Comparison of ENCODE assay signal across 13 mouse cellular contexts in genomic region chr1:90100360-90101232, GRCm38 (mm10). TPM values are rescaled to one million over a fixed set of nuclear protein-coding genes. Genes with fewer than 3 reads are reported as not detected.
DNase-seq lines count a peak whose midpoint lies in the region; ATAC-seq and TF ChIP-seq lines count a peak whose summit lies in the region.
"Had no signal": no experiment of that assay in that cellular context is flagged by ENCODE, and none has a peak within 500 bp of the region (broad histone marks: within the 10 kb centered on the region; RNA-seq: fewer than 3 reads in every experiment).

No protein-coding gene starts in this region.

- no peak for TF ChIP-seq EP300 in stomach, postnatal 0 days (optimal IDR thresholded peaks at IDR 0.05)

- H3K4me1 ChIP-seq in liver, embryonic 11.5 days (replicated peaks; ENCODE audit: control insufficient read depth, insufficient read depth, low read length): no peaks in the 10 kb centered on the region
- H3K4me1 ChIP-seq in embryonic facial prominence, embryonic 14.5 days (ENCODE audit: control insufficient read depth, insufficient read depth, low read length): peaks cover 12% of the 10 kb centered on the region
- peaks cover 10% of the 10 kb centered on the region for H3K4me1 ChIP-seq in limb, embryonic 15.5 days
- no peaks in the 10 kb centered on the region for H3K4me1 ChIP-seq in stomach, postnatal 0 days (replicated peaks; ENCODE audit: control insufficient read depth, insufficient read depth)
- H3K4me1 ChIP-seq: heart, embryonic 12.5 days; liver, embryonic 12.5 days; midbrain, embryonic 12.5 days had no signal

- 68% methylated on average over 10 of the region's 10 CpGs for WGBS in liver, embryonic 11.5 days
- 44% methylated on average over 10 of the region's 10 CpGs for WGBS in embryonic facial prominence, embryonic 14.5 days
- 42% methylated on average over 10 of the region's 10 CpGs for WGBS in limb, embryonic 15.5 days
- WGBS in stomach, postnatal 0 days: 34% methylated on average over 10 of the region's 10 CpGs

- no peak overlapping the region for H3K27ac ChIP-seq in liver, embryonic 11.5 days (ENCODE audit: low read depth, low read length)
- H3K27ac ChIP-seq in embryonic facial prominence, embryonic 14.5 days (replicated peaks; ENCODE audit: low read depth, low read length): peak overlapping the region; percentile 53; the same call in 1 of the 2 replicates
- H3K27ac ChIP-seq in limb, embryonic 15.5 days: 0 out of 2 replicates have a peak overlapping the region, but pooled peaks have one; percentile 11
- no peak overlapping the region for H3K27ac ChIP-seq in stomach, postnatal 0 days (replicated peaks)
- H3K27ac ChIP-seq: liver, embryonic 12.5 days; midbrain, embryonic 12.5 days; neural tube, embryonic 13.5 days had no signal

- intact Hi-C loops in left cerebral cortex, postnatal 36 days (cut with DNase I): no loop called here

- H3K4me3 ChIP-seq in liver, embryonic 11.5 days (ENCODE audit: low read depth, low read length): no peak overlapping the region
- H3K4me3 ChIP-seq in embryonic facial prominence, embryonic 14.5 days (ENCODE audit: low read depth, low read length): no peak overlapping the region
- no peak overlapping the region for H3K4me3 ChIP-seq in limb, embryonic 15.5 days
- H3K4me3 ChIP-seq in stomach, postnatal 0 days (ENCODE audit: low read depth, low read length): no peak overlapping the region
- H3K4me3 ChIP-seq: heart, embryonic 12.5 days; liver, embryonic 12.5 days; midbrain, embryonic 12.5 days; neural tube, embryonic 13.5 days had no signal

- no peak for ATAC-seq in liver, embryonic 11.5 days (replicated peaks; ENCODE audit: low FRiP score)
- peak; percentile 92 for ATAC-seq in embryonic facial prominence, embryonic 14.5 days (ENCODE audit: low read depth)
- no peak for ATAC-seq in limb, embryonic 15.5 days (ENCODE audit: insufficient number of reproducible peaks, low FRiP score, low TSS enrichment, low read depth)
- ATAC-seq in stomach, postnatal 0 days (ENCODE audit: low FRiP score, low TSS enrichment): peak; percentile 65
- ATAC-seq in inflammation-experienced regulatory T-cells, adult 6 months: no peak
- ATAC-seq: hindbrain, embryonic 16.5 days; liver, embryonic 12.5 days had no signal

- H3K4me2 ChIP-seq in liver, embryonic 11.5 days: no peak overlapping the region
- no peak overlapping the region for H3K4me2 ChIP-seq in embryonic facial prominence, embryonic 14.5 days (ENCODE audit: low read depth, low read length)
- H3K4me2 ChIP-seq in limb, embryonic 15.5 days: no peak overlapping the region
- H3K4me2 ChIP-seq in stomach, postnatal 0 days (replicated peaks; ENCODE audit: low read depth): no peak overlapping the region
- H3K4me2 ChIP-seq: heart, embryonic 12.5 days; liver, embryonic 12.5 days; midbrain, embryonic 12.5 days; neural tube, embryonic 13.5 days had no signal

- no peak overlapping the region for H3K9ac ChIP-seq in liver, embryonic 11.5 days (ENCODE audit: low read depth, low read length)
- no peak overlapping the region for H3K9ac ChIP-seq in embryonic facial prominence, embryonic 14.5 days (ENCODE audit: low read depth, low read length)
- no peak overlapping the region for H3K9ac ChIP-seq in limb, embryonic 15.5 days
- H3K9ac ChIP-seq in stomach, postnatal 0 days (ENCODE audit: low read length): no peak overlapping the region
- H3K9ac ChIP-seq: heart, embryonic 12.5 days; liver, embryonic 12.5 days; midbrain, embryonic 12.5 days; neural tube, embryonic 13.5 days had no signal

- H3K36me3 ChIP-seq in liver, embryonic 11.5 days (ENCODE audit: control insufficient read depth, insufficient read depth, low read length): no peaks in the 10 kb centered on the region
- no peaks in the 10 kb centered on the region for H3K36me3 ChIP-seq in embryonic facial prominence, embryonic 14.5 days (ENCODE audit: control insufficient read depth, insufficient read depth, low read length)
- H3K36me3 ChIP-seq in limb, embryonic 15.5 days: no peaks in the 10 kb centered on the region
- no peaks in the 10 kb centered on the region for H3K36me3 ChIP-seq in stomach, postnatal 0 days (ENCODE audit: control insufficient read depth, insufficient read depth, low read length)
- H3K36me3 ChIP-seq: heart, embryonic 12.5 days; liver, embryonic 12.5 days; midbrain, embryonic 12.5 days; neural tube, embryonic 13.5 days had no signal

- no peaks in the 10 kb centered on the region for H3K27me3 ChIP-seq in liver, embryonic 11.5 days (replicated peaks; ENCODE audit: control insufficient read depth, insufficient read depth, low read length)
- no peaks in the 10 kb centered on the region for H3K27me3 ChIP-seq in embryonic facial prominence, embryonic 14.5 days (replicated peaks; ENCODE audit: control insufficient read depth, insufficient read depth, low read length)
- no peaks in the 10 kb centered on the region for H3K27me3 ChIP-seq in limb, embryonic 15.5 days
- no peaks in the 10 kb centered on the region for H3K27me3 ChIP-seq in stomach, postnatal 0 days (ENCODE audit: control insufficient read depth, insufficient read depth, low read length)
- H3K27me3 ChIP-seq: heart, embryonic 12.5 days; liver, embryonic 12.5 days; midbrain, embryonic 12.5 days; neural tube, embryonic 13.5 days had no signal

- peak; percentile 17 for DNase-seq in liver
- DNase-seq in liver, embryonic 11.5 days (ENCODE audit: low spot score): no peak
- peak; percentile 96 for DNase-seq in embryonic facial prominence, embryonic 14.5 days (ENCODE audit: low spot score)
- peak; percentile 44 for DNase-seq in stomach, postnatal 0 days (ENCODE audit: low spot score)
- DNase-seq in frontal cortex, postnatal 25 days (ENCODE audit: low spot score in 2 of 2): no peak
- DNase-seq in left cerebral cortex, postnatal 36 days (ENCODE audit: low spot score in 2 of 2): no peak

- no peaks in the 10 kb centered on the region for H3K9me3 ChIP-seq in liver, embryonic 11.5 days (ENCODE audit: control insufficient read depth, low read length)
- H3K9me3 ChIP-seq in embryonic facial prominence, embryonic 14.5 days (ENCODE audit: control insufficient read depth, low read length): no peaks in the 10 kb centered on the region; the same call in 1 of the 2 replicates
- H3K9me3 ChIP-seq in limb, embryonic 15.5 days: no peaks in the 10 kb centered on the region
- H3K9me3 ChIP-seq in stomach, postnatal 0 days (ENCODE audit: control insufficient read depth, low read length): no peaks in the 10 kb centered on the region
- H3K9me3 ChIP-seq: heart, embryonic 12.5 days; liver, embryonic 12.5 days had no signal

- TF ChIP-seq CTCF in stomach, postnatal 0 days (IDR thresholded peaks at IDR 0.05; ENCODE audit: low read depth): no peak

RNA-seq across cellular contexts. Expression of gene Iqca, which starts 52.6 kb away (rescaled TPM):
- polyA plus RNA-seq in liver, embryonic 11.5 days (2014; fragmentation: Nextera tagmentation; extraction: Ambion mirVana): not detected in 2 replicates
- polyA plus RNA-seq in embryonic facial prominence, embryonic 14.5 days (2014; fragmentation: Nextera tagmentation; extraction: Ambion mirVana): 0.73 and 1.8 TPM in 2 replicates
- 0.19 TPM in 1 of 2 replicates, not detected in the other for polyA plus RNA-seq in limb, embryonic 15.5 days (2015; fragmentation: Nextera tagmentation; extraction: Ambion mirVana)
- polyA plus RNA-seq in stomach, postnatal 0 days (2015; fragmentation: Nextera tagmentation; extraction: Ambion mirVana): 0.06 TPM in 1 of 2 replicates, not detected in the other
- polyA plus RNA-seq in inflammation-experienced regulatory T-cells, adult 6 months (2017; shearing (Covaris generic)): not detected
- total RNA-seq in left cerebral cortex, postnatal 36 days (2021): 1 to 10 TPM in 1 of 2 experiments, under 1 TPM in 1; 0.34 to 1.0 TPM
- polyA plus RNA-seq: heart, embryonic 12.5 days; midbrain, embryonic 12.5 days; neural tube, embryonic 13.5 days had no signal

Comparison
In these comparisons a context has a peak if more than half of its experiments do, and no peak if none do; other contexts are left out.
1. DNase-seq: peak in liver (single experiment), embryonic facial prominence, embryonic 14.5 days (single experiment) and stomach, postnatal 0 days (single experiment); none in liver, embryonic 11.5 days (single experiment), frontal cortex, postnatal 25 days (0 of 2) and left cerebral cortex, postnatal 36 days (0 of 2).
2. ATAC-seq: peak in embryonic facial prominence, embryonic 14.5 days (single experiment) and stomach, postnatal 0 days (single experiment); none in liver, embryonic 11.5 days (single experiment), limb, embryonic 15.5 days (single experiment) and inflammation-experienced regulatory T-cells, adult 6 months (single experiment).
3. H3K27ac ChIP-seq: peak in embryonic facial prominence, embryonic 14.5 days (single experiment) and limb, embryonic 15.5 days (single experiment); none in liver, embryonic 11.5 days (single experiment) and stomach, postnatal 0 days (single experiment).